Mouse (Mus musculus) heart, embryonic 15.5 days (tissue): ENCODE results near the gene Tmem82. TPM values are rescaled to one million over a fixed set of nuclear protein-coding genes. Genes with fewer than 3 reads are reported as not detected.
A peak's percentile ranks its signal among the peaks of the same experiment; 100 is the strongest.

Experiments
- ATAC-seq: fragments of 200-750 bp; cut with Nextera tagmentation; replicated peaks from 2 replicates; pipeline ENCODE4 v1.8.0; 2017; ENCODE audit warnings: low read depth, moderate TSS enrichment; ENCODE audit not compliant: insufficient number of reproducible peaks, insufficient read depth, low FRiP score
- H3K27ac ChIP-seq: fragments of 300-500 bp; sonication (generic); 2 replicates; pipeline ENCODE4 v1.5.1; 2015; ENCODE audit warnings: mild to moderate bottlenecking, inconsistent platforms
- H3K27me3 ChIP-seq: fragments of 300-500 bp; sonication (generic); 2 replicates; pipeline ENCODE4 v1.6.1; 2015; ENCODE audit warnings: inconsistent platforms
- H3K36me3 ChIP-seq: fragments of 300-500 bp; sonication (generic); 2 replicates; pipeline ENCODE4 v1.6.1; 2015; ENCODE audit warnings: mild to moderate bottlenecking, inconsistent platforms
- H3K4me1 ChIP-seq: fragments of 300-500 bp; sonication (generic); replicated peaks from 2 replicates; pipeline ENCODE4 v1.6.1; 2015; ENCODE audit warnings: inconsistent platforms
- H3K4me2 ChIP-seq: fragments of 300-500 bp; sonication (generic); 2 replicates; pipeline ENCODE4 v1.6.1; 2015; ENCODE audit warnings: inconsistent platforms, mild to moderate bottlenecking, moderate library complexity
- H3K4me3 ChIP-seq: fragments of 300-500 bp; sonication (generic); 2 replicates; pipeline ENCODE4 v1.5.1; 2015; ENCODE audit warnings: mild to moderate bottlenecking, inconsistent platforms
- H3K9ac ChIP-seq: fragments of 300-500 bp; sonication (generic); 2 replicates; pipeline ENCODE4 v1.6.1; 2015; ENCODE audit warnings: mild to moderate bottlenecking, inconsistent platforms
- H3K9me3 ChIP-seq: fragments of 300-500 bp; sonication (generic); replicated peaks from 2 replicates; pipeline ENCODE4 v1.6.1; 2016; ENCODE audit warnings: inconsistent platforms
- WGBS: fragments of 180-500 bp; shearing (Covaris S2); methylation state at CpG from one replicate; pipeline ENCODE4 v1.1.7; 2015; ENCODE audit warnings: mixed read lengths; 5-methylcytosine and 5-hydroxymethylcytosine counted together
- polyA plus RNA-seq: library from polyadenylated mRNA; unstranded; fragments of >200 nt; fragmentation: Nextera tagmentation; extraction: Ambion mirVana; gene quantifications from 2 replicates; pipeline ENCODE4 v1.2.1, GENCODE M21; 2015

Gene Tmem82
- polyA plus RNA-seq, result 1.0 and 1.2 TPM in 2 replicates

GRCm38 (mm10) chr4:141618565-141619243 is at the start of gene Tmem82:
Tmem82 (minus strand) TSS chr4:141618633.
- WGBS, result 25% methylated on average over 20 of the region's 20 CpGs
- no peaks in the 10 kb centered on the region for H3K36me3 ChIP-seq

DNA sequence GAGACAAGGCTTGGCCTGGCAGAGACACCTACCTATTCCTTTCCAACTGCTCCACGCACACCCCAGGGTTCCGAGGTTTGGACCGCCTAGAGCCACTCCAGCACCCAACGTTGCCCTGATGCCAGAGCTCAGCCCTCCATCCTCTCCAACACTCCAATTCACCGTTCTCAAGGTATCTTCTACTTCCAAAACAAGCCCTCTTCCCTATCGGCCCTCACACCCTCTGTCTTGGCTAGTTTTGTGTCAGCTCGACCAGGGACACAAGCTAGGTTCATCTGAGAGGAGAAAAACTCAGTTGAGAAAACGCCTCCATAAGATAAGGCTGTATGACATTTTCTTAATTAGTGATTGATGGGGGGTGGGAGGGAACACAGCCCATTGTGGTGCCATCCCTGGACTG is 46.4 kb upstream of the Tmem82 start, which contains the start of gene Plekhm2:
Gene Plekhm2, minus strand, starts transcription at position 101 of the 400 bp plus-strand sequence.
- ATAC-seq, result no peak
- Histone ChIP-seq H3K4me1 (peaks cover 22% of the 10 kb centered on the region), H3K9ac (peak within 1 kb of the TSS; percentile 92), H3K9me3 (no peaks in the 10 kb centered on the region), H3K4me3 (peak within 1 kb of the TSS; percentile 62), H3K27ac (peak within 1 kb of the TSS; percentile 81), H3K36me3 (peaks cover 17% of the 10 kb centered on the region), H3K4me2 (peak within 1 kb of the TSS; percentile 85), H3K27me3 (no peaks in the 10 kb centered on the region)
- WGBS, result 48% methylated on average over 8 of the region's 8 CpGs

More at GRCm38 (mm10) chr4:141618565-141619243, at the start of gene Tmem82:
- peak within 1 kb of the TSS; percentile 41 for H3K4me3 ChIP-seq
- peak within 1 kb of the TSS; percentile 80 for H3K4me2 ChIP-seq
- no peaks in the 10 kb centered on the region for H3K9me3 ChIP-seq
- peaks cover 27% of the 10 kb centered on the region for H3K4me1 ChIP-seq
- no peak for ATAC-seq
- no peak within 1 kb of the TSS for H3K27ac ChIP-seq
- H3K27me3 ChIP-seq, result no peaks in the 10 kb centered on the region
- peak within 1 kb of the TSS; percentile 46 for H3K9ac ChIP-seq

GRCm38 (mm10) chr4:141664011-141664745 is 45.7 kb upstream of the Tmem82 start:
- Histone ChIP-seq H3K9me3 (no peaks in the 10 kb centered on the region), H3K4me2 (peak overlapping the region; percentile 85), H3K36me3 (peaks cover 20% of the 10 kb centered on the region), H3K4me3 (peak overlapping the region; percentile 62), H3K27me3 (no peaks in the 10 kb centered on the region), H3K4me1 (peaks cover 23% of the 10 kb centered on the region), H3K9ac (peak overlapping the region; percentile 92), H3K27ac (peak overlapping the region; percentile 81)
- 1% methylated on average over 55 of the region's 60 CpGs for WGBS
- ATAC-seq, result peak; percentile 90

DNA sequence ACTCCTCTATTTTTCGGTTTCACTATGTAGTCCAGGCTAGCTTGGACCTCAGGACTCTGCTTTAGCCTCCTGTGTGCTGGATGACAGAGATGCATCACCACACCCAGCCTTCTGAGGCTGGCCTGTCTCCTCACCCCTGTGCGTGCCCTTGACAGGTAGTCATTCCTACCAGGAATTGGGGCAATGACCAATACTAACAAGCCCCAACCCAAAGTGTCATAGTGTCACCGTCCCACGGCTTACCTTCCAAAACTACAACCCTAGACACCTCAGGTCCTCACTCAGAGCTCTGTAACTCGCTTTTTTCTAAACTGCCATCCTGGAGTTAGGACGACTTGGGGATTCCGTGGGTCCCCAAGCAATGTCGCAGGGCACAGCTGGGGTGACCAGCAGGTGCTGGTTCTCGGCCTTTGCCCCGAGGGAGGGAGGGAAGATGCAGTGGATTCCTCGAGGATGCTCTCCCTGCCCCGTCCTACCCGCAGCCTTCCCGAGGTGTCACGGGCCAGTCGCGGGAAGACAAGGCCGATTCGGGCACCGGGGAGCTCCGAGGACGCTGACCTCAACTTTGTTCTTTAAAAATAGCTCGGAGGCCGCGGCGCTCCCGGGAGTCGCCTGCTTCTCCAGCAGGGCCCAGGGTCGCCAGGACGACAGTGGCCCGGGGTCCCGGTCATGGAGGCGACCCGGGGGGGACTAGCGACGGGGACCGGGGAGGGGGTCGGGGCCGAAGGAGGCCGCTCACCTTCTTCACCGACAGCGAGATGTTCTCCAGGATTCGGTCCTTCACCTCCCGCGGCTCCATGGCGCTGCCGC is 44.9 kb upstream of the Tmem82 start:
- 3% methylated on average over 45 of the region's 47 CpGs for WGBS
- ATAC-seq, result peak; percentile 38
- peak overlapping the region; percentile 62 for H3K4me3 ChIP-seq
- H3K27ac ChIP-seq, result peak overlapping the region; percentile 81
- no peaks in the 10 kb centered on the region for H3K9me3 ChIP-seq
- H3K27me3 ChIP-seq, result no peaks in the 10 kb centered on the region
- peaks cover 30% of the 10 kb centered on the region for H3K4me1 ChIP-seq
- peaks cover 20% of the 10 kb centered on the region for H3K36me3 ChIP-seq
- H3K9ac ChIP-seq, result peak overlapping the region; percentile 92
- H3K4me2 ChIP-seq, result peak overlapping the region; percentile 85

- peaks cover 28% of the 10 kb centered on the region for H3K36me3 ChIP-seq
- WGBS, result 89% methylated on average over 11 of the region's 11 CpGs
- no peak overlapping the region for H3K4me3 ChIP-seq
- H3K4me1 ChIP-seq, result peaks cover 46% of the 10 kb centered on the region
- no peaks in the 10 kb centered on the region for H3K9me3 ChIP-seq
- no peak overlapping the region for H3K4me2 ChIP-seq
- no peak overlapping the region for H3K9ac ChIP-seq
- H3K27ac ChIP-seq, result no peak overlapping the region
- ATAC-seq, result no peak
- H3K27me3 ChIP-seq, result no peaks in the 10 kb centered on the region
Measured at GRCm38 (mm10) chr4:141660884-141661283, 42.5 kb upstream of the Tmem82 start.

- 70% methylated on average over 4 of the region's 4 CpGs for WGBS
Measured at GRCm38 (mm10) chr4:141659739-141660138, 41.3 kb upstream of the Tmem82 start.

GRCm38 (mm10) chr4:141658846-141659484 is 40.5 kb upstream of the Tmem82 start:
- ATAC-seq, result no peak
- no peak overlapping the region for H3K4me3 ChIP-seq
- H3K9ac ChIP-seq, result no peak overlapping the region
- H3K27me3 ChIP-seq, result no peaks in the 10 kb centered on the region
- peaks cover 46% of the 10 kb centered on the region for H3K4me1 ChIP-seq
- H3K27ac ChIP-seq, result no peak overlapping the region
- H3K4me2 ChIP-seq, result no peak overlapping the region
- WGBS, result 87% methylated on average over 6 of the region's 6 CpGs
- H3K9me3 ChIP-seq, result no peaks in the 10 kb centered on the region
- peaks cover 29% of the 10 kb centered on the region for H3K36me3 ChIP-seq

More at GRCm38 (mm10) chr4:141659739-141660138, 41.3 kb upstream of the Tmem82 start:
- Histone ChIP-seq H3K4me1 (peaks cover 44% of the 10 kb centered on the region), H3K9ac (no peak overlapping the region), H3K27me3 (no peaks in the 10 kb centered on the region), H3K4me3 (no peak overlapping the region), H3K4me2 (no peak overlapping the region), H3K36me3 (peaks cover 28% of the 10 kb centered on the region), H3K27ac (no peak overlapping the region), H3K9me3 (no peaks in the 10 kb centered on the region)
- ATAC-seq, result no peak

DNA sequence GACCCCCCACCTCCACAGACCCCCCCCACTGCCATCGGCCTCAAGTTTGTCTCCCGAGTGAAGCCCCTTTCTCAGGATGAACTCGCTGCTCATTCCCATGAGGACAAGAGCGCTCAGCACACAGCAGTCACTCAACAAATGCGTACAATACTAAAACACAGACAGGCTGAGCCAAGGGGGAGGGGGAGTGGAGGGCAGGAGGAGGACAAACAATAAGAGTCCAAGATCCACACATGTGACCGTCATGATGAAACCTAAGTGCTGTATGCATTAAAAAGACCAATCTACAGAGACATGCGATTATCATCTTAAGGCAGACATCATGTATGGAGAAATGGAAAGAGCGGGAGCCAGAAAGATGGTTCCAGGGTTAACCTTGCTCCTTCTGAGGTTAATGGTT is 38.5 kb upstream of the Tmem82 start:
- 72% methylated on average over 8 of the region's 8 CpGs for WGBS
- no peak overlapping the region for H3K4me2 ChIP-seq
- H3K27ac ChIP-seq, result 0 out of 2 replicates have a peak overlapping the region, but pooled peaks have one; percentile 9
- H3K27me3 ChIP-seq, result no peaks in the 10 kb centered on the region
- H3K4me3 ChIP-seq, result no peak overlapping the region
- H3K9me3 ChIP-seq, result no peaks in the 10 kb centered on the region
- ATAC-seq, result no peak
- H3K36me3 ChIP-seq, result peaks cover 32% of the 10 kb centered on the region
- H3K9ac ChIP-seq, result no peak overlapping the region
- peaks cover 42% of the 10 kb centered on the region for H3K4me1 ChIP-seq

GRCm38 (mm10) chr4:141655908-141656608 is 37.6 kb upstream of the Tmem82 start:
- H3K27ac ChIP-seq, result peak overlapping the region; percentile 57
- H3K36me3 ChIP-seq, result peaks cover 27% of the 10 kb centered on the region
- ATAC-seq, result no peak

DNA sequence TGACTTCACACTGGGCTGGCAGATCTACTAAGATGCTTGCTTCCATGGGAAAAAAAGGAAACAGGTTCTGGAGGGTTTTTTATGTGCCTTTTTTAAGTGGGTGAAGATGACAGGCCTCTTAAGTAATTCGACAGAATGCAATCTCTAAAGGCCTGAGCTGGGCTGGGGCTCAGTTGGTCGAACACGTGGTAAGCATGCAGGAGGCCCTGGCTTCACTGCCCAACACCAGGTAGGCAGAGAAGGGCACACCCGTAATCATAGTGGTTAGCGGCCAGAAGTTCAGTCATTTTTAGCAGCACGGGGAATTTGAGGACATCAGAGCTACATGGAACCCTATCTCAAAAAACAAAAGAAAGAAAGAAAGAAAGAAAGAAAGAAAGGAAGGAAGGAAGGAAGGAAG is 36.1 kb upstream of the Tmem82 start:
- H3K9ac ChIP-seq, result no peak overlapping the region
- H3K27me3 ChIP-seq, result no peaks in the 10 kb centered on the region
- H3K36me3 ChIP-seq, result peaks cover 12% of the 10 kb centered on the region; the same call in 1 of the 2 replicates
- ATAC-seq, result no peak
- H3K4me2 ChIP-seq, result no peak overlapping the region
- H3K9me3 ChIP-seq, result no peaks in the 10 kb centered on the region
- no peak overlapping the region for H3K27ac ChIP-seq
- 71% methylated on average over 6 of the region's 6 CpGs for WGBS
- peaks cover 40% of the 10 kb centered on the region for H3K4me1 ChIP-seq
- H3K4me3 ChIP-seq, result no peak overlapping the region

More at GRCm38 (mm10) chr4:141655908-141656608, 37.6 kb upstream of the Tmem82 start:
- Histone ChIP-seq H3K4me1 (peaks cover 41% of the 10 kb centered on the region), H3K4me3 (no peak overlapping the region), H3K9me3 (no peaks in the 10 kb centered on the region), H3K27me3 (no peaks in the 10 kb centered on the region), H3K4me2 (no peak overlapping the region), H3K9ac (no peak overlapping the region)
- 64% methylated on average over 12 of the region's 12 CpGs for WGBS
